Mouse (Mus musculus) embryonic facial prominence, embryonic 14.5 days (tissue): ENCODE measurements around the gene Prss33. TPM values are rescaled to one million over a fixed set of nuclear protein-coding genes. Genes with fewer than 3 reads are reported as not detected.
A peak's percentile ranks its signal among the peaks of the same experiment; 100 is the strongest.

Experiments
- ATAC-seq: fragments of 200-750 bp; cut with Nextera tagmentation; 2 replicates; pipeline ENCODE4 v1.8.0; 2017; ENCODE audit warnings: low read depth, moderate number of reproducible peaks, moderate TSS enrichment
- DNase-seq: peaks from one replicate; pipeline ENCODE4 v3.0.0-alpha.2; 2015; ENCODE audit warnings: low spot score
- H3K27ac ChIP-seq: fragments of 300-500 bp; sonication (generic); replicated peaks from 2 replicates; pipeline ENCODE4 v1.5.1; 2014; ENCODE audit warnings: low read depth, mild to moderate bottlenecking, low read length, moderate library complexity
- H3K27me3 ChIP-seq: fragments of 300-500 bp; sonication (generic); replicated peaks from 2 replicates; pipeline ENCODE4 v1.6.1; 2014; ENCODE audit warnings: low read length; ENCODE audit not compliant: control insufficient read depth, insufficient read depth
- H3K36me3 ChIP-seq: fragments of 300-500 bp; sonication (generic); 2 replicates; pipeline ENCODE4 v1.6.1; 2014; ENCODE audit warnings: low read length, mixed read lengths; ENCODE audit not compliant: control insufficient read depth, insufficient read depth
- H3K4me1 ChIP-seq: fragments of 300-500 bp; sonication (generic); 2 replicates; pipeline ENCODE4 v1.6.1; 2014; ENCODE audit warnings: antibody characterized with exemption, low read length; ENCODE audit not compliant: control insufficient read depth, insufficient read depth
- H3K4me2 ChIP-seq: fragments of 300-500 bp; sonication (generic); 2 replicates; pipeline ENCODE4 v1.6.1; 2014; ENCODE audit warnings: low read depth, mild to moderate bottlenecking, low read length, moderate library complexity, mixed read lengths
- H3K4me3 ChIP-seq: fragments of 300-500 bp; sonication (generic); 2 replicates; pipeline ENCODE4 v1.5.1; 2014; ENCODE audit warnings: low read depth, mild to moderate bottlenecking, low read length
- H3K9ac ChIP-seq: fragments of 300-500 bp; sonication (generic); 2 replicates; pipeline ENCODE4 v1.6.1; 2014; ENCODE audit warnings: low read depth, mild to moderate bottlenecking, low read length, moderate library complexity, mixed read lengths
- H3K9me3 ChIP-seq: fragments of 300-500 bp; sonication (generic); 2 replicates; pipeline ENCODE4 v1.6.1; 2016; ENCODE audit warnings: low read length; ENCODE audit not compliant: control insufficient read depth
- WGBS: fragments of 180-500 bp; shearing (Covaris S2); extraction: QIAGEN DNeasy Blood & Tissue Kit; methylation state at CpG from one replicate; pipeline ENCODE4 v1.1.7; 2014; 5-methylcytosine and 5-hydroxymethylcytosine counted together
- polyA plus RNA-seq: library from polyadenylated mRNA; unstranded; fragments of >200 nt; fragmentation: Nextera tagmentation; extraction: Ambion mirVana; gene quantifications from 2 replicates; pipeline ENCODE4 v1.2.1, GENCODE M21; 2014

The Prss33 gene
- polyA plus RNA-seq, 1 experiment from 2014 or later, result 0.88 TPM

- H3K27me3 ChIP-seq, result no peaks in the 10 kb centered on the region
- no peak overlapping the region for H3K4me2 ChIP-seq
- H3K9ac ChIP-seq, result no peak overlapping the region
- H3K4me1 ChIP-seq, result no peaks in the 10 kb centered on the region
- H3K4me3 ChIP-seq, result no peak overlapping the region
- WGBS, result 49% methylated on average over 2 of the region's 2 CpGs
- ATAC-seq (no peak), DNase-seq (no peak)
- H3K36me3 ChIP-seq, result no peaks in the 10 kb centered on the region
- H3K27ac ChIP-seq, result no peak overlapping the region
- no peaks in the 10 kb centered on the region for H3K9me3 ChIP-seq
Measured at GRCm38 (mm10) chr17:23857913-23858312, 22.1 kb upstream of the Prss33 start.

GRCm38 (mm10) chr17:23857193-23857592 is 21.3 kb upstream of the Prss33 start:
- 83% methylated on average over 6 of the region's 6 CpGs for WGBS

GRCm38 (mm10) chr17:23854229-23854765 is 18.4 kb upstream of the Prss33 start:
- H3K27ac ChIP-seq, result no peak overlapping the region
- H3K4me1 ChIP-seq, result no peaks in the 10 kb centered on the region
- no peaks in the 10 kb centered on the region for H3K9me3 ChIP-seq
- no peak overlapping the region for H3K4me3 ChIP-seq
- DNase-seq (no peak), ATAC-seq (no peak)
- 76% methylated on average over 10 of the region's 10 CpGs for WGBS
- H3K4me2 ChIP-seq, result no peak overlapping the region
- no peaks in the 10 kb centered on the region for H3K27me3 ChIP-seq
- no peaks in the 10 kb centered on the region for H3K36me3 ChIP-seq
- no peak overlapping the region for H3K9ac ChIP-seq

More at GRCm38 (mm10) chr17:23857193-23857592, 21.3 kb upstream of the Prss33 start:
- Histone ChIP-seq H3K36me3 (no peaks in the 10 kb centered on the region), H3K27ac (no peak overlapping the region), H3K4me3 (no peak overlapping the region), H3K4me2 (no peak overlapping the region), H3K9ac (no peak overlapping the region), H3K27me3 (no peaks in the 10 kb centered on the region), H3K9me3 (no peaks in the 10 kb centered on the region), H3K4me1 (no peaks in the 10 kb centered on the region)
- no peak for DNase-seq
- ATAC-seq, result no peak

GRCm38 (mm10) chr17:23853292-23853691 is 17.4 kb upstream of the Prss33 start:
- ATAC-seq (no peak), DNase-seq (peak; percentile 41)
- Histone ChIP-seq H3K27ac (no peak overlapping the region), H3K36me3 (no peaks in the 10 kb centered on the region), H3K9ac (no peak overlapping the region), H3K4me2 (no peak overlapping the region), H3K4me3 (no peak overlapping the region), H3K27me3 (no peaks in the 10 kb centered on the region), H3K4me1 (no peaks in the 10 kb centered on the region), H3K9me3 (no peaks in the 10 kb centered on the region)
- 37% methylated on average over 5 of the region's 5 CpGs for WGBS

GRCm38 (mm10) chr17:23850853-23851749 is 15.2 kb upstream of the Prss33 start:
- no peak overlapping the region for H3K4me3 ChIP-seq
- H3K36me3 ChIP-seq, result no peaks in the 10 kb centered on the region
- H3K27ac ChIP-seq, result no peak overlapping the region
- H3K4me1 ChIP-seq, result no peaks in the 10 kb centered on the region
- WGBS, result 55% methylated on average over 18 of the region's 19 CpGs
- H3K9me3 ChIP-seq, result no peaks in the 10 kb centered on the region
- ATAC-seq (no peak), DNase-seq (peak; percentile 61)
- no peak overlapping the region for H3K4me2 ChIP-seq
- H3K9ac ChIP-seq, result no peak overlapping the region
- H3K27me3 ChIP-seq, result no peaks in the 10 kb centered on the region

- H3K9ac ChIP-seq, result no peak overlapping the region
- no peaks in the 10 kb centered on the region for H3K27me3 ChIP-seq
- ATAC-seq (no peak), DNase-seq (no peak)
- H3K27ac ChIP-seq, result no peak overlapping the region
- no peaks in the 10 kb centered on the region for H3K9me3 ChIP-seq
- WGBS, result 63% methylated on average over 2 of the region's 2 CpGs
- no peak overlapping the region for H3K4me2 ChIP-seq
- H3K4me1 ChIP-seq, result no peaks in the 10 kb centered on the region
- no peak overlapping the region for H3K4me3 ChIP-seq
- H3K36me3 ChIP-seq, result no peaks in the 10 kb centered on the region
Measured at GRCm38 (mm10) chr17:23850028-23850427, 14.2 kb upstream of the Prss33 start.

GRCm38 (mm10) chr17:23843812-23844273 is 8.0 kb upstream of the Prss33 start, which contains the start of the genes Prss32 and Prss41:
TSS of gene Prss32 (plus strand) at chr17:23843855.
TSS of gene Prss41 (minus strand) at chr17:23844172.
- ATAC-seq (0 out of 2 replicates have a peak, but pooled peaks have one; percentile 48), DNase-seq (peak; percentile 50)
- Histone ChIP-seq H3K9ac (0 out of 2 replicates have a peak within 1 kb of the TSS, but pooled peaks have one; percentile 25), H3K27me3 (no peaks in the 10 kb centered on the region), H3K4me1 (no peaks in the 10 kb centered on the region), H3K36me3 (no peaks in the 10 kb centered on the region), H3K27ac (no peak within 1 kb of the TSS), H3K9me3 (no peaks in the 10 kb centered on the region), H3K4me2 (peak within 1 kb of the TSS; percentile 43), H3K4me3 (0 out of 2 replicates have a peak within 1 kb of the TSS, but pooled peaks have one; percentile 2)
- WGBS, result 10% methylated on average over 15 of the region's 19 CpGs

- 0 out of 2 replicates have a peak, but pooled peaks have one; percentile 19 for ATAC-seq
- Histone ChIP-seq H3K9ac (no peak overlapping the region), H3K4me3 (no peak overlapping the region), H3K4me1 (no peaks in the 10 kb centered on the region), H3K36me3 (no peaks in the 10 kb centered on the region), H3K9me3 (no peaks in the 10 kb centered on the region), H3K27ac (no peak overlapping the region), H3K4me2 (peak overlapping the region; percentile 43), H3K27me3 (no peaks in the 10 kb centered on the region)
- 49% methylated on average over 23 of the region's 23 CpGs for WGBS
- DNase-seq, result no peak
Measured at GRCm38 (mm10) chr17:23843141-23843811, 7.4 kb upstream of the Prss33 start.
